Mouse (Mus musculus) erythroblast, embryonic 14.5 days (primary cell): ENCODE data around the gene Elf2.

Experiments used
- GATA1 ChIP-seq: IDR thresholded peaks from 2 replicates; pipeline ENCODE4 v1.6.1; 2012; ENCODE audit warnings: low read length, inconsistent platforms, mixed read lengths
- TAL1 ChIP-seq: IDR thresholded peaks from 3 replicates; pipeline ENCODE4 v1.6.1; 2012; ENCODE audit warnings: low read length, inconsistent platforms, mixed read lengths

- no peak for TF ChIP-seq GATA1
- TF ChIP-seq TAL1: no peak
Measured at GRCm38 (mm10) chr3:51228038-51228820, 112.2 kb downstream of the Elf2 start.
